In genomic region chr7:34654441-34655085, GRCm38 (mm10) we compare ENCODE assay signal across 8 mouse cellular contexts. TPM values are rescaled to one million over a fixed set of nuclear protein-coding genes. Genes with fewer than 3 reads are reported as not detected.
A peak's percentile ranks its signal among the peaks of the same experiment; 100 is the strongest.
DNase-seq lines count a peak whose midpoint lies in the region; ATAC-seq lines count a peak whose summit lies in the region.

No protein-coding gene starts in this region.

- under 1% methylated on average over 71 of the region's 81 CpGs for WGBS in embryonic facial prominence, embryonic 13.5 days
- under 1% methylated on average over 57 of the region's 81 CpGs for WGBS in heart, embryonic 13.5 days
- 1% methylated on average over 58 of the region's 81 CpGs for WGBS in lung, embryonic 16.5 days

- H3K4me1 ChIP-seq in embryonic facial prominence, embryonic 13.5 days: peaks cover 31% of the 10 kb centered on the region
- no peaks in the 10 kb centered on the region for H3K4me1 ChIP-seq in heart, embryonic 13.5 days
- H3K4me1 ChIP-seq in lung, embryonic 16.5 days (replicated peaks; ENCODE audit: control insufficient read depth, insufficient read depth, low read length): peaks cover 6% of the 10 kb centered on the region; the same call in 1 of the 2 replicates

- peaks cover 4% of the 10 kb centered on the region for H3K36me3 ChIP-seq in embryonic facial prominence, embryonic 13.5 days
- peaks cover 6% of the 10 kb centered on the region for H3K36me3 ChIP-seq in heart, embryonic 13.5 days
- H3K36me3 ChIP-seq in lung, embryonic 16.5 days (ENCODE audit: control insufficient read depth, insufficient read depth, low read length): no peaks in the 10 kb centered on the region; the same call in 1 of the 2 replicates

- no peaks in the 10 kb centered on the region for H3K9me3 ChIP-seq in embryonic facial prominence, embryonic 13.5 days
- H3K9me3 ChIP-seq in heart, embryonic 13.5 days: no peaks in the 10 kb centered on the region
- no peaks in the 10 kb centered on the region for H3K9me3 ChIP-seq in lung, embryonic 16.5 days (ENCODE audit: control insufficient read depth, low read length)

- H3K27me3 ChIP-seq in embryonic facial prominence, embryonic 13.5 days: no peaks in the 10 kb centered on the region
- peaks cover 13% of the 10 kb centered on the region; the same call in 1 of the 2 replicates for H3K27me3 ChIP-seq in heart, embryonic 13.5 days (replicated peaks)
- H3K27me3 ChIP-seq in lung, embryonic 16.5 days (ENCODE audit: control insufficient read depth, insufficient read depth, low read depth, low read length): no peaks in the 10 kb centered on the region

- peak; percentile 26 for ATAC-seq in embryonic facial prominence, embryonic 13.5 days (ENCODE audit: insufficient number of reproducible peaks, insufficient read depth, low FRiP score, low TSS enrichment, low read depth)
- ATAC-seq in heart, embryonic 13.5 days (ENCODE audit: extremely low read depth, insufficient number of reproducible peaks, low FRiP score, low TSS enrichment): 0 out of 2 replicates have a peak, but pooled peaks have one; percentile 0
- ATAC-seq in lung, embryonic 16.5 days (ENCODE audit: low read depth): peak; percentile 45
- no peak for ATAC-seq in megakaryocyte-erythroid progenitor cell, adult 5-6 weeks (replicated peaks; ENCODE audit: low FRiP score, low TSS enrichment, poor library complexity, severe bottlenecking)

- H3K4me3 ChIP-seq in embryonic facial prominence, embryonic 13.5 days: peak overlapping the region; percentile 82
- peak overlapping the region; percentile 65 for H3K4me3 ChIP-seq in heart, embryonic 13.5 days
- H3K4me3 ChIP-seq in lung, embryonic 16.5 days (ENCODE audit: low read length): peak overlapping the region; percentile 63

- H3K9ac ChIP-seq in embryonic facial prominence, embryonic 13.5 days: peak overlapping the region; percentile 93
- peak overlapping the region; percentile 83 for H3K9ac ChIP-seq in heart, embryonic 13.5 days
- H3K9ac ChIP-seq in lung, embryonic 16.5 days (ENCODE audit: low read length): peak overlapping the region; percentile 93

- DNase-seq in 3T3-L1 (ENCODE audit: low read depth, low spot score) (peak; percentile 44), R1 (ENCODE audit: low read depth, low spot score) (peak; percentile 65)
- DNase-seq in kidney, postnatal 10 days: peak; percentile 79
- peak; percentile 74 for DNase-seq in retina, postnatal 7 days (ENCODE audit: low read depth, low spot score)

- H3K4me2 ChIP-seq in embryonic facial prominence, embryonic 13.5 days: peak overlapping the region; percentile 86
- peak overlapping the region; percentile 95 for H3K4me2 ChIP-seq in heart, embryonic 13.5 days
- peak overlapping the region; percentile 78 for H3K4me2 ChIP-seq in lung, embryonic 16.5 days (ENCODE audit: low read depth, low read length)

- peak overlapping the region; percentile 99 for H3K27ac ChIP-seq in embryonic facial prominence, embryonic 13.5 days
- peak overlapping the region; percentile 85 for H3K27ac ChIP-seq in heart, embryonic 13.5 days (replicated peaks)
- H3K27ac ChIP-seq in lung, embryonic 16.5 days (ENCODE audit: low read length): peak overlapping the region; percentile 99

RNA-seq across cellular contexts. Expression of gene Kctd15, which starts 2.0 kb away (rescaled TPM):
- 52.9 and 59.2 TPM in 2 replicates for polyA plus RNA-seq in embryonic facial prominence, embryonic 13.5 days (2015; fragmentation: Nextera tagmentation; extraction: Ambion mirVana)
- polyA plus RNA-seq in heart, embryonic 13.5 days (2015; fragmentation: Nextera tagmentation; extraction: Ambion mirVana): 6.5 and 6.7 TPM in 2 replicates
- 12.5 and 12.6 TPM in 2 replicates for polyA plus RNA-seq in lung, embryonic 16.5 days (2015; fragmentation: Nextera tagmentation; extraction: Ambion mirVana)
- not detected in 2 replicates for total RNA-seq in megakaryocyte-erythroid progenitor cell, adult 5-6 weeks (2014; fragmentation: Nextera tagmentation)
- total RNA-seq in megakaryocyte-erythroid progenitor cell, adult 5-6 weeks (2017): 0.38 TPM in 1 of 2 replicates, not detected in the other
